Mouse (Mus musculus): ENCODE data around the gene Cacnb1. TPM values are rescaled to one million over a fixed set of nuclear protein-coding genes. Genes with fewer than 3 reads are reported as not detected.
A peak's percentile ranks its signal among the peaks of the same experiment; 100 is the strongest.

Cacnb1 gene
- total RNA-seq, 2 experiments from 2014 or later, result 18.8 TPM

DNA sequence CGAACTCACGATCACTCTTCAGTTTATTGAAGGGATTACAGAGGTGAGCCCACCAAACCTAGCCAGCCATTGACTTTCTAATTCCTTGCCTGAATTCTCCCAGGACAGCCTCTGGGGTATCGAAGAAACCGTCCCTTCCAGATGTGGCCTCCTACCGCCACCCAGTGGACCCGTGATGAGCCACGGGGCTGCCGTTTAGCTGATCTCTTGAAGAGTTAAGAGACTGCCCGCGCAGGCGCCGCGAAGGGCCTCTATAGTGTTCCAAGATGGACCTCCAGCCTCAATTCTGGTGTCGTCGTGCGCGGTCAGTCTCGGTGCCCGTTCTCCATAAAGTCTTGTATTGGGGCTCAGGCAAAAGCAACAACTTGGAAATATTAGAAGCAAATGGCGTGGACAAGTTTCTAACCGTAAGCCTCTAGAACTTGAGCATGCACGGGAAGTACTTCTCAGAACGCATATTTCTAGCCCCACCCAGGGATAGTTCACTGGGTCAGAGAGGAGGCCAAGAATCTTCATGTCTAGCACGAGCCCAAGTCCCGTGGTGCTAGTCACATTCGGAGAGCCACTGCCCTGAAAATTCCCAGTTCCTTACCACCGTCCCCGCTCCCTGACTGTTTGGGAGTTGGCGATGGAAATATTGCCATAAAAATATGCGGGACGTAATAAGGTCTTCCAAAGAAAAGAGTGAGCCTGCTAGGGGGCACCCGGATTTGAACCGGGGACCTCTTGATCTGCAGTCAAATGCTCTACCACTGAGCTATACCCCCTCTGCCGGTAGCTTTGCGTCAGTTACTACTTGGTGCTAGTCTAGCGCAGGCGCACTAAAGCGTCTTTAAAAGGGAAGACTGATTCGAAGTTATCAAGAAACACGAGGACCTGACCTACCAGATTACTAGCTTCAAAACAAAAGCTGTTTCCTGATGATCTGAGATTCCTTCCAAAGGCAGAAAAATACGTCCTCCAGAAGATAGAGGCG lies 35.0 kb downstream of the Cacnb1 start:
- peak; percentile 89 to 90 for DNase-seq (ENCODE audit: low spot score in 2 of 2)

DNA sequence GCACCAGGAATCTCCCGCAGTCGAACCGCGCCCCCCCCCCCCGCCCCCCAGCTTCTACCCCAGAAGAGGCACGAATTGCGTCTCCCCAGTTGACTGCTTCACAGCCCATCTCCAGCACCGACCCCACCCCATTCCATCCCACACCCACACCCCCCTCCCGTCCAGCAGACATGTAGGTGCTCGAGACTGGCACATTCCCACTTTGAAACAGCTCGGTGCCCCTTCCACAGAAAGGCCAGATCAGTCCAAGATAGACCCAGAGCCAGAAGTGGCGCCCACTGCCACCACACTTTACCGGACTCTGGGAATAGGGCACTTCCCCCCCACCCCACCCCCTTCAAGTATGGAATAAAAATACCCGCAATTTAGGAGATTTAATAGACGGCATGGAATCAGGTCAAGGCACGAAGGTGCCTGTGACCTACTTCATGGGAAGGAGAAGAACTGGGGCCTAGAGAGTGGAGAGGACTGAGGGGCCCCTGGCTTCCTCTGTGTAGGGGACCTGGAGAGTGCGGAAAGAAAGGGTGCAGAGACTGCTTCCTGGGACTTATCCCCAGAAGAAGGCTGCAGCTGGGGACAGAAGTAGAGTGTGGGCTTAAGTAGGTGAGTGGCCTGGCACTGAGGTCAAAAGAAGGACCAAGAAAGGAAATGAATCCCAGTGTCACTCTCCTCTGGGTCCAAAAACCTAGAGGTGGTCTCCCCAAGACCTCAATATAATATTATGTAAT lies 35.9 kb downstream of the Cacnb1 start:
- no peak for DNase-seq (ENCODE audit: low spot score in 2 of 2)

DNA sequence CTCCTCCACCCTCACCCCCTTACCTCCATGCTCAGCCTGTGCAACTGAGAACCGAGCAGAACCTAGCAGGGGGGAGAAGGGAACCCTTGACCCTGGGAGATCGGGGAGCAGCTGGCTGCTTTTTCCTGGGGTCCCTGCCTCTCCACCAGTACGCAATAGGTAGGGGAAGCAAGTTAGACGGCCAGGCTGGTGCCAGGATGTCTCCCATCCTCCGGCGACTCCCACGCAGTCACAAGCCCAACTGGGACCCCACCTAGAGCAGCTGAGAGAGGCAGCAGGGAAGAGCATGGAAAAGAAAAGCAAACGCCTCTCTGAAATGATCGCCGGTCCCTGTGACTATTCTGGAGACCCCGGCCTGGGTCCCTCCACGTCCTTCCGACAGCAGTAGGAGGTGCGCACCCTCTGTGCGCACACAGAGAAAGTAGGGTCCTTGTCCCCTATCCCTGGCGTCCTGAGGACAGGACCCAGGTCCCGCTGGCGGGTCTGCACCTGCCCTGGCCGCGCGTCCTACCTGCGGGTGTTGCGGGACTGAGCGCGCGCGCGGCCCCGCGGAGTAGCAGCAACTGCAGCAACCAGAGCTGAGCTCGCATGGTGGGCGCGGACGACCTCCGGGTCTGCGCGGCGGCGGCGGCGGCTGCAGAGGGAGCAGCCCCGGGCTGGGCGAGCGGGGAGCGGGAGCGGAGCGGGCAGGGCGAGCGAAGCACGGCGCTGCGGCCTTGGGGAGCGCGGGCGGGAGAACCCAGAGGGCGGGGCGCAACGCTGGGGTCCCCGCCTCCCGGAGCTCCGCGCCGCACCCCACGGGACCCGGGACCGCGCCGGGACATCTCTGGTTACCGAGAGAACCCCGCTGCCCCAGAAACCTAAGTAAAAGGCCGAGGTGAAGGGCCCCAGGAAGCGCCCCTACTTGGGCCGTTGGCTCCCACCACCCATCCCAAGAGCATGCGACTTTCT lies 36.8 kb downstream of the Cacnb1 start, which contains the start of gene Plxdc1:
Plxdc1 (minus strand) TSS at position 718 of the 951 bp plus-strand sequence.
- DNase-seq (ENCODE audit: low spot score in 2 of 2), result no peak

DNA sequence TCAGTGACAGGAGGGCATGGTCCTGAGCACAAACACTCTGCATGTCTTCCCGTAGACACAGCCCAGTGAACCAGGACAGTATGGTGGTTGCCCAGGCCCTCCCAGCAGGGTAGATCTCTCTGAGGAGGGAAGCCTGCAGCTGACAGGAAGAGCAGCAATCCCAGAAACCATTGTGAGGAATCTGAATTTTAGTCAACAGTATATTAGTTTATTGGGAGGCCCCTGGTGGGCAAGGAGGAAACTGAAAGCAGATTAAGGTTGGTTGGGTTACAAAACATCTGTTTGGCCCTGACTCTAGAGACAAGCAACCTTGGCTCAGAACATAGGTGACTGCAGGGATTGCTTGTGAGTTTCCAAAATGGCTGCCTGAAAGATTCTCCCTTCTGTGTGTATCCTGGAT lies 38.9 kb downstream of the Cacnb1 start:
- no peak for DNase-seq (ENCODE audit: low spot score in 2 of 2)

DNA sequence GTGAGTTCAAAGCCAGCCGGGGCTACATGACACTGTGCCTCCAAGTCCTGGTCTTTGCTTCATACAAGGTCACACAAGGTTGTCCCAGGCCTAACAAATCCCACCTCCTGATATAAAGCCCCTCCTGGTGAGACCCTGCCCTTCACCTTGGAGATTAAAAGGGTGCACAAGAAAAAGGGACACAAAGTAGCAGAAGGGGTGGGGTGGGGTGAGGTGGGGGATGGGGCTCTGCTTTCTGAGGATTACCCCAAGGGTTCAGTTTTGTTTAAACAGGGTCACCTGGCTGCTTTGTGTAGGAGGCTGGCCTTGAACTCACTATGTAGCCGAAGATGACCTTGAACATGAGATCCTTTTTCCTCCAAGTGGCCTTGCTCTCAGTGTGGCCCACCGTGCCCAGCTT lies 39.3 kb downstream of the Cacnb1 start:
- DNase-seq (ENCODE audit: low spot score in 2 of 2), result no peak

DNA sequence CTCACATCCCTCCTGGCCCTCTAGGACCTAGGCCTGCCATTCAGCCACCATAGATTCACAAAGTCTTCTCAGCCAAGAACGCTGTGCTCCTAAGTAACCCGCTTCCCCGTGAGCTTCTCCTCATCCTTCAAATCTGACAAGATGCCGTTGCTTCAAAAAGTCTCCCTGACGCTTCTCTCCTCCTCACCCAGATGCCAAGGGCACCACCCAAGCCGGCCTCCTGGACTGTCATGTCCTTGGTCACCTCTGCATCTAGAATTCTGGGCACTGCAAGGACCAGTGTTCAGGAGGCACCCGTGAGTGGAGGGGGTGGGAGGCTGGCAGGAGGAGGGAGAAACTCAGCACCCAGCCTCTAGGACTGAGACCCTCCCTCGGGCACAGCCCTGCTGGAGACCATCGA lies 40.1 kb downstream of the Cacnb1 start:
- no peak for DNase-seq (ENCODE audit: low spot score in 2 of 2)

DNA sequence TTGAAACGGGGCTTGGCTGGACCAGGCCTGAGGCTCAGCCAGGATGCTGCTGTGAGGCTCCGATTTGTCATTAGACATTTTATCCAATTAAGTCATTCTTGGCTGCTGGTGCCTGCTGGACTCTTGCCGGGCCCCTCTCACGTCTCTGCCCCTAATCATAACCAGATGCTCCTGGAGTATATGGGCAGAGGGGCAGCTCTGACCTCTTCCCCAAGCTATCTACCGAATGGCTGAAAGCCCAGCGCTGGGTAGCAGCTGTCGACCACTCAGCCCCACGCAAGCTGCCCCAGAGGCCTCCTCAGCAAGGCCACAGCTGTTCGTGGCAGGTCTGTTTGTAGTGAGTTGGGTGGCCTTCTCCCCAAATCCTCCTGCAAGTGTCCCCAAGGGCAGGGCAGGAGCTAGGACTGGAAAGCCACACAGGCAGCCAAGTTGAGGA lies 42.3 kb downstream of the Cacnb1 start:
- DNase-seq (ENCODE audit: low spot score in 2 of 2), result no peak

DNA sequence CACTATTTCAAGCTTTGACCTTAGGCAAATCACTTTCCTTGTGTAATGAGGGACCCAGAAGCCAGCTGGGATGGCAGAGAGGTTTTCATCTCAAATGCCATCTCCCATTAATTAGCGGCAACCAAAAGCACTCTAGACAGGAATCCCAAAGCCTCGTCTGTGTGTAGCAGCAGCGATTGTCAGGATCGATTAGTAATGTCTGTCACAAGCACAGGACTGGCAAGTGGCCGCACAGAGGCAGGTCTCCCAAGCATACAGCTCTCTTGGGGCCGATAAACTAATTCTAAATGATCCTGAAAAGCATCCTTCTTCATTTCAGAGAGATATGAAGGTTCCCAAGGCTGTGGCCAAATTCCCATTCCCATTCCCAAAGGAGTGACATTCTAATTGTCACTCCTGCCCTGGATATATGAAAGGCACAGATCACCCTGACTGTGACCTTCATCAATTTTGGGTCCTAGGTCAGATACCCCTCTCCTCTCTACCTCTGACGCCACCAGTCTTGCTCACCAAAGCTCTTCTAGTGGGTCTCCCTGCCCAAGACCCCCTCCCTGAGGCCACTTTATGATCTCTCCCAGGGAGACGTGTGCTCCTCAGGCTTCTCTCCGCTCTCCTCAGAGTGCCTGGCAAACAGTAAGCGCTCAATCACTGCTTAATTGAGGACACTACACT lies 42.9 kb downstream of the Cacnb1 start:
- no peak for DNase-seq (ENCODE audit: low spot score in 2 of 2)

DNA sequence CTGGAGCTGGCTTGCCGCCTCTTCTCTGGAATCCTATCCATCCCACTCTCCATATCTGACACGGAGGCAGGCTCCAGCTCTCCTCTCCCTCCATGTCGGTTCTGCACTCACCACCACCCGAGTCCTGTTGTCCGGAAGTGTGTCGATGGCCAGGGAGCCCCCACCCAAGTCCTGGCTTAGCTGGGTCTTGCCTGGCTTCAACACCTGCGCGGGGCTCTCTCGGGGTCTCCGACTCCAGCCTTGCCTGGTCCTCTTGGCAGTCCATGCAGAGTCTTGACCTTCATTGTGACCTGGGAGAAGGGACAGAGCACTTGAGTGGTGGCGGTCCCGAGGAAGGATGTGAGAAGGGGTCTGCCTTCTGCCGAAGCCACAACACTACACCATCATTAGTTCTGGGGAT lies 44.4 kb downstream of the Cacnb1 start:
- no peak for DNase-seq (ENCODE audit: low spot score in 2 of 2)

DNA sequence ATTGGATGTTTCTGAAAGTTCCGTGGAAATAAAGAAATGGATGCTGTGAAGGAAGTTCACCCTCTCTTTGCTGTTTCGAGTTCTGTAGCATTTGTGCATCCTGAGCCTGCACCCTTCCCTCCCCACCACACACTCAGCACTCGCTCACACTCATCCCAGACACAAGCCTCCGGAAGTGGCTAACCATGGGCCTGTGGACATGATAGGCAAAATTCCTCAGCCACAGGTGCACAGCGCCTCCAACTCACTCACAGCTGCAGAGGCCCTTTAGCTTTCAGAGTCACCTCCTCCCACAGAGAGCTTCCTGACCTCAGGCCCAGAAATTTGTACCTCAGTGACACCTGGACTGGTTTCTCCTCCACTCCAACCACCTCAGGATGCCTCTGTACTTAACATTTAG lies 45.0 kb downstream of the Cacnb1 start:
- DNase-seq (ENCODE audit: low spot score in 2 of 2), result no peak

DNA sequence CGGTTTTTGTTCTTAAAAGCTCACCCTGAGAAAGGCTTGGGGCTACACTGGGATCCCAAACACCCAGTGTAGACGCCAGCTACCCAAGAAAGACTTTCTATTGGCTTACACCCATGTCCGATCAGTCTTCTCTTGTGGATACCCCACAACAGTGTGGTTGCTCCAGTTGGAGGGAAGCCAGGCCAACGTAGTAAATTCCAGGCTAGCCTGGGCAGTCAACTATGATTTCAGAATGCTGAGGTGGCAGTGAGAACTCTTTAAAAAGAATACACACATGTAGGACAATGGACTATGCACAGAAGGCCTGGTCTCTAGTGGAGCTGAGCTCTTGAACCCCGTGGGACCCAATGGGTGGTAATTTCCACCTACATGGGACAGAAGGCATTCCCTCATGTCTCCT lies 48.1 kb downstream of the Cacnb1 start:
- no peak for DNase-seq (ENCODE audit: low spot score in 2 of 2)

DNA sequence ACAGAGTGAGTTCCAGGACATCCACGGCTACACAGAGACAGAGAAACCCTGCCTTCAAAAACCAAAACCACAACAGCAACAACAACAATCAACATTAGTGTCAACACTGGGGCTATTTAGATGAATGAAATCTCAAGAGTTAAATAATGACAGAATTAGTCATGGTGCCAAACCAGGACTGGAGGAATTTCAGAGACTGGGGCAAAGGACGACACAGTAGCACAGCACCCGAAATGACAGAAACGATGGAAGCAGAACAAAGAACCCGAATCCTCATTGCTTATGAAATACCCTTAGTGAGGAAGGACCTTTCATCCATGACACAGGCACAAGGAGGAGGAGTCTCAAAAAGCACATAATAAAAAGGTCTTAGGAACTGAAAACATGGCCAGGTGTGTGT lies 48.7 kb downstream of the Cacnb1 start:
- no peak for DNase-seq (ENCODE audit: low spot score in 2 of 2)

DNA sequence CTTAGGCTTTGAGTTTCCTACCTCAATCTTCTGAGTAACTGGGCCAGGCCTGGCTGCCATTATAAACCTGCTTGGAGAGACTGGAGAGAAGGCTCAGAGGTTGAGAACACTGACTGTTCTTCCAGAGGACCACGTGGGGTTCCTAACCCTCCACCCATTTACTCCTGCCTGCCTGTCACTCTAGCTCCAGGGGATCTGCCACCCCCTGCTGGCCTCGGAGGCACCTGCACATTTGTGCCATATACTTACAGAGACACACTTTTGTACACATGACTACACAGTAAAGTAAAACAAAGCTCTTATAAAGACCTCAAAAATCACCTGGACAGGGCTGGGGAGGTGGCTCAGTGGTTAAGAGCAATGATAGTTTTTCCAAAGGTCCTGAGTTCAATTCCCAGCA lies 50.4 kb downstream of the Cacnb1 start:
- DNase-seq (ENCODE audit: low spot score in 2 of 2), result no peak

DNA sequence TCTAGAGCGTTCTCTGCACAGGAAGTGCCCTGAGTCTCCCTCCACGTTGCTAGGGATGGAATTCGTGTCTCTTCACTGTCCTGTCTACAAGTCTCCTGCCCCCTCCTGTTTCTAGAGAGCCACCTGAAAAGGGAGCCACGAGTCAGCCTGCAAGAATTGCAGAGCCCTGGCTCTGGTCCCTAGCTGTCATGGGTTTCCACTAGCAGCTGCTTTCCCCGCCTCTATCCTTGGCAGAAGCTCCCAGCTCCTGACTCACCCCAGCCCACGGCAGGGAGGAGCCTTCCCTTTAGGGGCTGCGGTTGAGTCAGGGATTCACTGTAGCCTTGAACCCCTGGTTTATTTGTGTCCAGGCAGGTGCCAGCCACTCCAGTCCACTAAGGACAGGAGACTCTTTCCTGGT lies 51.6 kb downstream of the Cacnb1 start:
- DNase-seq (ENCODE audit: low spot score in 2 of 2), result peak in 1 of 2 experiments; percentile 47

DNA sequence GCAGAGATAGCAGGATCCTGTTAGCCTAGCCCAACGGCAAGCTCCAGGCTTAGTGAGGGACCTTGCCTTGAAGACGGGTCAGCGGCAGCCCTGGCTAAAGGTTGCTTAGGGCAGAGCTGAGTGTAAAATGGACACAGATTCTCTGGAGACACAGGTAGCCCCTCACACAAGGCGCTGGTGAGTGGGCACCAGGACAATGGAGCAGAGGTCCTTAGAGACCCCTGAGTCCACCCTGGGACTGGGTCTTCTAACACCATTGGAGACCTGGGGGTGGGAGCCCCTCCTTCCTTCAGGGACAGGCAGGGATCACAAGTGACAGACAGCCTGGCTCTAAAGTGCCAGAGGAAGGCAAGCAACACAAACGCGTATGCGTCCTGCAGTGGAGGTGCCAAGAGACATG lies 52.1 kb downstream of the Cacnb1 start:
- no peak for DNase-seq (ENCODE audit: low spot score in 2 of 2)

DNA sequence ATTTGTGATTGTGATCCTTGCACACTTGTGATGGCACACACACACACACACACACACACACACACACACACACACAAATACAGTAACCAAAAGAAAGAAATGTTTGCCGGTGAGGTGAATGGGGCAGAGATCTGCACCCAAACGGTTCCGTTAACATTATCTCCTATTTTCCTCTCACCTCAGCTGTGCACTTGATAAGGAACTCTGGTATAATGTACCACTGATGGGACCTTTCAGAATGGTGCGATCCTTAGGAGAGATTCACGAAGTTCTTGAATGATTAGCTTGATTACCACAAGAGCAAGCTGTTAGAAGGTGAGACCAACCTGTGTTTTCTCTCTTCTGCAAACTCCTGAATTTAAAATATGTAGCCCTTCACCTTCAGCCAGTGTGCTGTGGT lies 54.4 kb downstream of the Cacnb1 start:
- no peak for DNase-seq (ENCODE audit: low spot score in 2 of 2)

DNA sequence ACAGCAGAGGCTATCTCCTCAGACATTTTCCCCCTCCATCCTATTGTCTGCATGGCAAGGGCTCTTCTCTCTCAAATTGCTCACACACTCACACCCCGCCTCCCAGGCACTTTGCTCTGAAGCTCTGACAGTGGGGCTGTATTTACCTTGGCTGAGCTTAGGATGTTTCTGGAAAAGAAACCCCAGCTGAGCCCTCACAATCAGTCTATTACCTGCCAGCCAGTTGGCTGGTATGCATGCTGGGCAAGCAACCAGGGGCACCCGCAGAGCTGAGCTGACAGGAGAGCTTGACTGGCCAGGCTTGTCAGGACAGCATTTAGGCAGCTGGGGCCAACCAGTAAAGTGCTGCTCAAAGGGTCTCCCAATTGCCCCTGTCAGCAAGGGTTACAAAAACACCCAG lies 55.7 kb downstream of the Cacnb1 start:
- DNase-seq (ENCODE audit: low spot score in 2 of 2), result no peak

DNA sequence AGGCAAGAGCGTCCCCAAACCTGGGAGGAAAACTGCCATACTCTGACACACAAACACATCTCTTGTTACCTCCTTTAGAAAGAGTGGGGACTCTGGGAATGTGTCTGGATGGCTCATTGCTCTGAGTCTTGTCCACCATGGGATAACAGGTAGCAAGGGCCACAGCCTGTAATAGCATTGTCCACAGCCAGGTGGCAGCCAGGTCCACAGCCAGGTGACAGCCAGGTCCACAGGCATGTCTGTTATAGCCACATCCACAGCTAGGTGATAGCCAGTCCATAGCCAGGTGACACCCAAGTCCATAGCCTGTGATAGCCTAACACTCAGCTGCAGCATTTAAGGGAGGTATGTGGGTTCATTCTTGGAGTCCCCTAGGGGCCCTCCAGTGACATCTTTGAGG lies 61.9 kb downstream of the Cacnb1 start:
- no peak for DNase-seq (ENCODE audit: low spot score in 2 of 2)

DNA sequence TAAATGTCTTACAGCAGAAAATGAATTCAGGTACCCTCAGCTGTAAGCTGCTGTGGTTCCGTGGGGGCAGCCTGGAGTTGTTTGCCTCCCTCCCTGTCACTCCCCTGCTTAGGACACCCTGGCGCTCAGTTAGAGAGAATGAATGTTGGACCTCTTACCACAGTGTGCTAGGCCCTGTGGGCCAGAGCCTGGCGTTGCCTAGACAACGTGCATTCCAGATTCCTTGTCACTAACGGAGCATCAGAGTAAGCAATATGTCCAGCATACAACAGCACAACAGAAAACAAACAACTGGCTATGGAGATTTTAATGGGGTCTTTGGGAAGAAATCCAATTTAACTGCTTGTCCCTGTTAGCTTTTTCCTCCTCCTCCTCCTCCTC lies 63.5 kb downstream of the Cacnb1 start:
- no peak for DNase-seq (ENCODE audit: low spot score in 2 of 2)

DNA sequence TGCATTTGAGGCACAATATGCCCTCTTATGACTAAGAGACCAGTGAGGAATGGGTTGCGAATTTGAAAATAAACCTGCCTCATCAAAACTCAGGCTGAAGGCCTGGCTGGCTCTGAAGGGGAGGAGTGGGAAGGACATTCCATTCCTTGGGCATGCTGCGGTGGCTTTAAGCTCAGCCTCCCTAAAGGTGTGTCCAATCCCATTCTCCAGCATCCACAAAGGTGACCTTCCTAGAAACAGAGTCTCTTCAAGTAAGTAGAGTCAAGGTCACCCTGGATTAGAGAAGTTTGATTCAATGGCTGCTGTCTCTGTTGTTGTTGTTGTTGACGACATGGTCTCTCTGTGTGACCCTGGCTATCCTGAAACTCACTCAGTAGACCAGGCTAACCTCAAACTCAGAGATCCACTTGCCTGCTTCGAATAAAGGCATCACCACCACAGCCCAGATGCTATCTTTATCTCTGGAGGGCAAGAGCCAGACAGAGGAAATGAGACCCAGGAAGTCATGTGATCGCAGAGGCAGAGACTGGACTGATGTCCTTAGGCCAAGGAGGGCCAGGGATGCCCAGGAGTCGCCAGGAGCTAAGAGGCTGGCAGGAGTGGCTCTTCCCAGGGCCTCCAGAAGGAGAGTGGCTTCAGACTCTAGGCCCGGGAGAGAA lies 64.1 kb downstream of the Cacnb1 start:
- no peak for DNase-seq (ENCODE audit: low spot score in 2 of 2)
